Mouse (Mus musculus) heart, postnatal 36 days (tissue): ENCODE data around the gene Rnf135. TPM values are rescaled to one million over a fixed set of nuclear protein-coding genes. Genes with fewer than 3 reads are reported as not detected.
"Not testable (repeated sequence)": the region's sequence is repeated elsewhere in the genome, so short reads cannot be mapped to it uniquely, and the experiment has no call there.

Source experiments
- DNase-seq, 2 experiments: peaks; one replicate each; pipeline ENCODE4 v3.0.0; 2021 to 2022
- intact Hi-C: fragments of 180-260 bp; cut with DNase I; formaldehyde crosslinking; loops from one replicate; pipeline ENCODE4 v1.15.1; 2025
- total RNA-seq, 2 experiments: library from RNA; stranded (reverse); gene quantifications; 2 replicates each; pipeline ENCODE4 v1.2.3; 2021

Rnf135 gene
- 1 to 10 TPM; 5.3 to 5.8 TPM for total RNA-seq

DNA sequence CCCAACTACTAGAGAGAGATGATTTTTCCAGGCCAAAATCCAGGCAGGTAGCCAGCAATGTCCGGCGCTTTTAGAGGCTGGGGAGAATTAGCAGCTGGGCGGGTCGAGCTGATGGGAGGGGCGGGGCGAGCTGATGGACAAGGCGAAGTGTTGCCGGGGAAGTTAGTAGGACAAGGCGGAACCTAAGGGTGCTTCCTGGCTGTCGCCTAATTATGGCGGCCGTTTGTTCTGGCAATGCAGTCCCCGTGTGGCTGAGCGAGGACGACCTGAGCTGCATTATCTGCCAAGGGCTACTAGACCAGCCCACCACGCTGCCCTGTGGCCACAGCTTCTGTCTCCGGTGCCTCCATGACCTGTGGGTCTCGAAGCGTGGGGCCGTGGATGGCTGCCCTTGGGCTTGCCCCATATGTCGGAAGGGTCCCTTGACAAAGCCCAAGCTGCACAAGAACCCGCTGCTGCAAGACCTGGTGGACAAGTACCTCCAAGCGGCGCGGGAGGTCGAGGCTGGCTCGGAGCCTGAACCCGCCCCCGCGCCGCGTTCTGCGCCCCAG lies at the start of gene Rnf135:
Rnf135 (plus strand) TSS at position 147 of the 551 bp plus-strand sequence.
- intact Hi-C loops: loop anchor here (2.0 to 5.0 kb wide), 3 partner anchors 29 to 96 kb away; partner anchors contain the start of genes Adap2, Atad5 and Tefm

DNA sequence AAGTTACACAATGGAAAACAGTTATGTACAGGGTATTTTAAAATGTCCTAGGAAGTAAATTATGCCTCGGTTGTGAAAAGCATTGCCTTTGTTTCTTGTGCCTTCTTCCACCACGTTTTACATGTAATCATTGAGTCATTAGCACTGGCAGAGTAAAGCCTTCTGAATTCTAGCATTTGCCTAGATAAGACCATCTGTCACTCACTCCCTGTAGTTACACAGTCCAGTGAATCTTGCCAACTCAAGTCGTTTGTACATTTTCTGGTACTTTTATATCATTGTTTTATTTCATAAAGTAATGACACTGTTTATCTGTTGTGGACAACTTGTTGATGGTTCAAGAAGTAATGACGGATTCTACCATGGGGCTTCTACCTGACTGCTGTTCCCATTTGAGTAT lies 48.9 kb upstream of the Rnf135 start:
- intact Hi-C loops: loop anchor here (10.0 kb wide), 1 partner anchor 90 kb away; no protein-coding TSS in a partner anchor
- no peak for DNase-seq

More for the DNA sequence above, at the start of gene Rnf135:
- DNase-seq: peak; percentile 92 to 93

DNA sequence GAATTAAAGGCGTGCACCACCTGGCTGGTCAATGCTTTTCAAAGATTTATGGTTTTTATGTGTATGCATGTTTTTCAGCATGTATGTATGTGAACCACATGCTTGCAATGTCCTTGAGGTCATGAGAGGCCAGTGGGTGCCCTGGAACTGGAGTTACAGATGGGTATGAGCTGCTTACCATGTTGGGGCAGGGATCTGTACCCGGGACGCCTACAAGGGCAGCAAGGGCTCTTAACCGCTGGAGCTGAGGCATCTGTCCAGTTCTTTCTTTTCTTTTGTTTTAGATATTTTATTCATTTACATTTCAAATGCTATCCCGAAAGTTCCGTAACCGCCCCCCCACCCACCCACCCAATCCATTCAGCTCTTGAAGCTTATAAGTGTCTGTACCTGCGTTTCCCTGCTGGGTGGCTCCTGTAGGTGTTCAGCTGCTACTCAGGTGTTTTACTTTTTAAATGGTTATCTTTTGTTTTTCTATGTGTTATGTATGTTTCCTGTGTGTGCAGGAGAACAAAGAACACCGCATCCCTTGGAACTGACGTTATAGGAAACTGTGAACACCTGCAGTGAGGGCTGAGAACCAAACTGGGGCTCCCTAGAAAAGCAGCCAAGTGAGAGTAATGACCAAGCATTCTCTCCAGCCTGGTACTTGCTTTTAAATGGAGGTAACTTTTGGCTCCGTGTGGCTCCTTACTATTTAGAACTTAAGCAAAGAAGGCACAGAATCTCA lies 47.5 kb upstream of the Rnf135 start:
- intact Hi-C loops: loop anchor here (10.0 kb wide), 1 partner anchor 91 kb away; no protein-coding TSS in a partner anchor
- no peak for DNase-seq

DNA sequence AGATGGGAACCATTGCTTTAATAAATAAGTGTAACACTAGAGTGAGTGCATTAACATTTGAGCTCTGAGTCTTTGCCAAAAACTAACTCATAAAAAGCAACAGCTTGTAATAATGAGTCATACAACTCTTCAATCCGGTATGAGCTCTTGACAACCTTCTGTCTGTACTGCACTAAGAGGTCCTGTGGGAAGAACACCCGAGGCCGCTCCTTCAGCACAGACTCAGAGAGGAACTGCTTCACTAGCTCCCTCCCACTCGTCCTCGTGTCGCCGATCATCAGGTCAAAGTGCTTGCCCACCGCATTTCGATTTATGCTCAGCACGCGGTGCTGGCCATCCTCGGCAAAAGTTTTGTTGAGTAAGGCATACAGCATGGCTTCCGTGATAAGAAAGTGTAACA lies 46.9 kb upstream of the Rnf135 start:
- intact Hi-C loops: loop anchor here (10.0 kb wide), 1 partner anchor 92 kb away; no protein-coding TSS in a partner anchor
- DNase-seq: no peak

DNA sequence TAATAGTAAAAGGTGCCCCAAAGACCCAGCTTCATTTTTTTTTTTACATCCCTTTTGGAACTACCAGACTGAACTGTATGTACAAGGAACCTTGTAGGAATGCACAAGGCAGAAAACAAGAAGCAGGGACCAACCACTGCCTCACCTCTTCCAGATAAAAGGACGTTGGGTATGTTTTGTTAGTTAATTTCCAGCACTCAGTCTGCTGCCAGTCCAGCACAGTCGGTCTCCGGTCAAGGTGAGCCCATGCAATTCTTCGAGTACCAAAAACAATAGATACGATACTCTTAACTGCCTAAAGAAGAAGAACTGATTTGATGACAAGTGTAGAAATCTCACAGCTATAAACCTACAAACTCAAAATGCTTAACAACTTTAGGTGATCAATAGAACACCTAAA lies 45.9 kb upstream of the Rnf135 start:
- no peak for DNase-seq
- intact Hi-C loops: loop anchor here (10.0 kb wide), 1 partner anchor 93 kb away; no protein-coding TSS in a partner anchor

DNA sequence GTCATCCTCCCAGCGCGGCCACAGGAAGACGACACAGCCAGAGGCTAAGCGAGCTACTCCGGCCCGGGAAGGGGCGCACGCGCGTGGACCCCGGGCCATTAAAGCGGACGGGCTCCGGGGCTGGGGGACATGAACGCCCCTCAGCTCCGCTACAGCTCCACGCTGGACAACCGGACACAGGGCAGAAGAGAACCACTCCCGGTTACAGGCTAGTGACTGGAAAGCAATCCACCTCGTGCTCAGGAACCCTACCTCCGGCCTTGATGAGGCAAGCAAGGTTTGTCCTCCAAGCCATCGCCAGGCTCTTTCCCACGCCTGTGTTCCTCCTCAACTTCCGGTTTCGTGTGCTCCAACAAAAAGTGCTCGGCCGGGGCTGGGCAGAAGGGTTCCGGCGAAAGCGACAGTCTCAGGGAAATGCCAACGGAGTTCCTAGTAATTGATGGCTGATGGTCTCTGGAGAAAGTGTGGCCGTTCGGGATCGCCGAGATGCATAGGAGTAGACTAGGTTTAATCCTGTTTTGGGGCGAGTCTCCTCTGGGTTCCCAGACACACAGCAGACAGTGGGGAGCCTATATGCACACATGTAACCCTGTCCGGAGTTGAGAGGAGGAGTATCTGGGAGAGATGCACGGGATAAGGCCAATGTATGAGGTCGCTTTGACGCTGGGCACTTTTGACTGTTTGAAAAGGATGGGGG lies 41.7 kb upstream of the Rnf135 start, which contains the start of gene Tefm:
Tefm (minus strand) TSS at position 351 of the 697 bp plus-strand sequence.
- peak; percentile 82 to 87 for DNase-seq
- intact Hi-C loops: loop anchor here (2.0 to 5.0 kb wide), 2 partner anchors 40 to 67 kb away; partner anchors contain the start of genes Rhot1 and Rnf135

DNA sequence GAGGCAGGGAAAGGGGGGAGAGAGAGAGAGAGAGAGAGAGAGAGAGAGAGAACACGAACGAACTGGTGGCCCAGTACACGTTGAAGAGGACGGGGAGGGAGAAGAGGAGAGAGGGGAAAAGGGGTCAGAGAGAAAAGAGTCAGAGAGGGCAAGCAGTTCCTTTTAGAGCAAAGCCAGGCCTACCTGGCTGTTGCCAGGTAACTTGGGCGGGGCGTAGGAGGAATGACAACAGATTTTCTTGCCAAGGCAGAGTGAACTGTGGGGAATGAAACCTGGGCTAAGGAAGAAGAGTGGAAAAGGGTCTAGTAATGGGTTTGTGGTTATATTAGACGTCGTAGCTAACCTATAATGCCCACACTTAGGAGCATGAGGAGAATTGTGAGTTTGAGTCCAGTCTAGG lies 40.8 kb upstream of the Rnf135 start:
- intact Hi-C loops: loop anchor here (5.0 kb wide), 1 partner anchor 39 kb away; the partner anchor contains the start of gene Rnf135
- no peak for DNase-seq

DNA sequence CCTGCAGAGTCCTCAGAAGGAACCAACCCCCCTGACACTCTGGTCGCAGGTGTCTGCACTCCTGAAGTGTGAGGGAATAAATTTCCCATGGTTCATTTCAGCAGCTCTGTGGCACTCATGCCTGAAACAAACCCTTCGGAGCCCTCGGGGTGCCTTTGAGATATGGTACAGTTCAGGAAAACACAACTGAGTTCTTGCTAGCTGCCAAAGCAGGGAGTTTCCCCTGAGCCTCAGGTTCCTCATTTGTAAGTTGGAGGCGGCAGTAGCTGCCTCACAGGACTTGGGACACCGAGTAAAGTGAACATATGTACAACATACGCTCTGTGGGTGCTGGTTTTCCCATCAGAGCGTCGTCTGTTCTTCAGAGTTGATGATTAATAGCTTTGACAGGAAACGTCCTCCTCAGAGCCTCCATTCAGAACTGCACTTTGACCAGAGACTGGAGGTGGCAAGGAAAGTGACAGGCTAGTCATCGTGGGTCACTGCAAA lies 37.8 kb upstream of the Rnf135 start:
- intact Hi-C loops: no loop called here
- DNase-seq: no peak

DNA sequence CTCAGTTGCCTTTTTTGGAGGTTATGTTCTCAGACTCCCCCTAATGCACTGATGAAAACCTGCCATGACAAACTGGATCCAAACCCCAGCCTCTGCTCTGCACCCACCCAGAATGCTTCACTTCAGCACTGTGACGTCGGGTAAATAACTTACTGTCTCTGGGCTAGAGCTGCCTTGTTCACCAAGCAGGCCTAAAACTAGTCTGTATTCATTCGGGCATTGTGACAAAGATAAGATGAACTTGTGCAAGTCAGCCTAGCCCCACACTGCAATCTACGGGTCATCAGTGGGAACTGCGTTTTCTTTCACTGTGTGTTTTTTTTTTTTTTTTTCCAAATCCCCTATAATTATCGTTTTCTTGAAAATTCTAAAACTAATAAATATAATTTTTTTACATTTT lies 35.9 kb upstream of the Rnf135 start:
- DNase-seq: no peak
- intact Hi-C loops: no loop called here

DNA sequence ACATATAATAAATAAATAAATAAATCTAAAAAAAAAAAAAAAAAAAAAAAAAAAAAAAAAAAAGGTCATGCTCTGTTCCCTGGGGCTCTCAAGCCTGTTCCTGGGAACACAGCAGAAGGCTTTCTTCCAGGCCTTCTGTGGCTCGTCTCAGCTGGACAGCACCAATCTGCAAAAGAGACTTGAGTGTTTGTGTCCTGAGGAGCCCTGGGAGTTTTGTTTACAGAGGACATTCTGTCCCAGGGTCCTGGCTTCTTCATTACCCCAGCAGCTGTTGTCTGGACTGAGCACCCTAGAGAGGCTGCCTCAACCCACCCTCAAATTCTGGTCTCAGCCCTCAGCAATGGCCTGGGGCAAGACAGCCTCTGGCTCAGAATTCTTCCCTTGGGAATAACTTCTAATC lies 35.3 kb upstream of the Rnf135 start:
- peak; percentile 36 to 55 for DNase-seq
- intact Hi-C loops: no loop called here

DNA sequence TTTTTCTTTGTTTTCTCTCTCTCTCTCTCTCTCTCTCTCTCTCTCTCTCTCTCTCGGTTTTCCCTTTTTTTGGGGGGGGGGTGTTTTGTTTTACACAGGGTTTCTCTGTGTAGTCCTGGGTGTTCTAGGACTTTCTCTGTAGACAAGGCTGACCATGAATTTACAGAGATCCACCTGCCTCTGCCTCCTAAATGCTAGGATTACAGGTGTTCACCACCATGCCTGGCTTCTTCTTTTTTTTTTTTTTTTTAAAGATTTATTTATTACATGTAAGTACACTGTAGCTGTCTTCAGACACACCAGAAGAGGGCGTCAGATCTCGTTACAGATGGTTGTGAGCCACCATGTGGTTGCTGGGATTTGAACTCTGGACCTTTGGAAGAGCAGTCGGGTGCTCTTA lies 34.7 kb upstream of the Rnf135 start:
- DNase-seq, intact Hi-C loops: not testable (repeated sequence)

DNA sequence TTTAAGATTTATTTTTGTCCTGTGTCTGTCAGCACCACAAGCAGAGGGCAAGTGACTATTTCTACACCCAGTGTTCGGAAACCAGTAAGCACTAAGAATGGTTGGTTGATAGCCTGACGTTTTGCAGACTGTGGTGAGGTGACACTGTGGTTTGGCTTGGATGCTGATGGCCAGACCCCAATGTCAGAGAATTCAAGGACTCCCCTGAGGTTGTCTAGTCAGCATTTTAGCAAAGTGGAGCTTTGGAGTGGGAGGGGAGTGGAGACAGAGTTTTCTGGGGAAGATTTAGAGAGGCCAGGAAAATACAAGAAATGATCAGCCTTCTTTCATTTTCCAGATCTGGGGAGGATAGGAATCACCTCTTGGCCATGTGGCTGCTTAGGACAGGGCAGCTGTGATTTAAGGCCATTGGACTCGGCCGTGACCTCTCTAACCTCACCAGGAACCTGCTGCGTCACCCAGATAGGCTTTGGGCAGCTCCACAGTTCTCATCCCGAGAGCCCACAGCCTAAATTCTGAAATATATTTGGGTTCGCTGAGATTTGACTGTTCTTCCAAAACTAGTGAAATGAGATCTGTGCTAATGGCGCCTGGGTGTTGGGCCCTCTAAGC lies 34.1 kb upstream of the Rnf135 start:
- no peak for DNase-seq
- intact Hi-C loops: no loop called here

DNA sequence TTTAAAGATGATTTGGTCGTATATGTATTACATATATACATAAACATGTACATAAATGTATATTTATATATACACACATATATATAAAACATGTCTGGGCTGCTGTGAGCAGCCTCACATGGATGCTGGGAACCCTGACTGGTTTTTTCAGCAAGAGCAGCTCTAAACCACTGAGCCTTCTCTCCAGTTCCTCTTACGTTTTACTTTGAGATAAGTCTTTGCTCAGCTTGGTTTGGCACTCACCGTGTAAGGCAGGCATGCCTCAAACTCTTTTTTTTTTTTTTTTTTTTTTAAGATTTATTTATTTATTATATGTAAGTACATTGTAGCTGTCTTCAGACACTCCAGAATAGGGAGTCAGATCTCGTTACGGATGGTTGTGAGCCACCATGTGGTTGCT lies 33.1 kb upstream of the Rnf135 start:
- no peak for DNase-seq
- intact Hi-C loops: no loop called here

DNA sequence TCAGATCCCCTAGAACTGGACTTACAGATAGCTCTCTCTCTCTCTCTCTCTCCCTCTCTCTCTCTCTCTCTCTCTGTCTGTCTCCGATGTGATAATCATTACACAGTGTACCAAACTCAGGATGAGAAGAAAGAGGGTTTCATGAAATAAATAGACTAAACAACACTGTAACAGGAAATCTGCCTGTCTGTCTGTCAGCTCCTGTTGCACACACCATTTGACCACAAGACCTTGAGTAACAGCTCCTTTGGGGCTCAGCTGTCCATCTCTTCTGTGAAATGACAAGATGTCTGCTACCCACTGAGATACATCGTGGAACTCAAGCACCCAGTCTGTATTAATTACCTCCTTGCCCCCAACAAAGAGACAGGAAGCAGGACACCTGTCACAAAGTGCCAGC lies 32.1 kb upstream of the Rnf135 start:
- DNase-seq: no peak
- intact Hi-C loops: no loop called here

DNA sequence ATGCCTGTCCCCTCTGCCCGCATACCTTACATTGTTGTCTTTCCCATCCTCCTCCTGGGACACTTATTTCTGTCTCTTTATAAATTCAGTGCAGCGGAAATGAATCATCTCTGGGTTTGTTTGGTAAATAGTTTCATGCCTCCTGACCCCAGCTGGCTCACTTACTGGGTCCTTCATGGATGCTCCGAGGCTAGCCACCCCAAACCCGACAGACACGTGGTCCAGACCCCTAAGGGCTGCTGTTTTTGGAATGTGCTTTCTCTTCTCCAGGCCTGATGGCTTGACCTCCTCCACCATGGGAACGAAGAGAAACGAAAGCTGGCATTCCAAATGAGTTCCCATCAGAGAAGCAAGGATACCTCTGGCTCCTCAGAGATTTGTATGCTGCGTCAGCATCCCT lies 31.3 kb upstream of the Rnf135 start:
- DNase-seq: no peak
- intact Hi-C loops: no loop called here

DNA sequence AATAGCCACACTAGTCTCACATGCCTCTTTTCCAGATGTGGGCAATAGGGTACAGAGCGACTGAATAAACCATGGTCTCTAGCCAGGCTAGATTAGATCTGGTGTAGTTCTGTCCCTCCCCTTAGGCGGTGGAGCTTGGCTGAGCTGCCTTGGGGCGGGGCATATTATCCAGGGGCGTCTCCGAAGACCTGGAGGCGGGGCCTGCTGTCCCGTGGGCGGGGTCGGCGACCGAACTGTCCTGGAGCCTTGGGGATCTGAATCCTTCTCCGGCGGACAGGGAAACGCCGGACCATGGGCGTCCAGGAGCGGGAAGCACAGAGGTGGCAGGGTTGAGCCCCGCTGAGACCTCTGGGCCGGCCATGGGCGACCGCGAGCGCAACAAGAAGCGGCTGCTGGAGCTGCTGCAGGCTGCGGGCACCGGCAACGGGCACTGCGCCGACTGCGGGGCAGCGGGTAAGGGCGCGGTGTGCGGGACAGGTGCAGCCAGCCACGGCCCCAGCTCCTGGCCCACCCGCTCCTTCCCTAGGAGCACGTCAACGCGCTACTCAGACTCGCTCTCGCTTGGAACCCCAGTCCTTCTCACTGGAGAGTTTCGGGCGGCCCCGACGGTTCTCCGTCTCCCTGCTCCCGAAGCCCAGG lies 29.7 kb upstream of the Rnf135 start, which contains the start of gene Adap2:
Adap2 (plus strand) TSS at position 249 of the 639 bp plus-strand sequence.
- peak; percentile 94 to 96 for DNase-seq
- intact Hi-C loops: loop anchor here (2.0 kb wide), 1 partner anchor 29 kb away; the partner anchor contains the start of gene Rnf135

DNA sequence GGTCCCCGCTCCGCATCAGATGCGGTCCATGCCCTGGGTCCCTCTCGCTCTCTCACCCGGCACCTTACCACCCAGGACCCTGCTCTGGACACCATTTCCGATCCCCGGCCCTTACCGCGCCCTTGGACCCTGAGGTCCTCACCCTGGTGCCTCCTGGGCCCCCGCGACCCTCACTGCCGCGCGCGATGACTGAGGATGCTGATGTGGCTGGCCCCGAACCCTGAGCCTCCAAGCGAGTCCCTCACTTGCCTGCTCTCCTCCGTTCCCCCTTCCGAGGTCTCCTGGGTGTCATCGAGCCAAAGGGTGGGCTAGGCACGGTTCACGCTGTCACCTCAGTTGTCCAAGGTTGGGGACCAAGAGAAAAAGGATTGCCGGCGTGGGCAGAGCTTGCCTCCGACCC lies 29.1 kb upstream of the Rnf135 start:
- intact Hi-C loops: loop anchor here (2.0 kb wide), 1 partner anchor 28 kb away; the partner anchor contains the start of gene Rnf135

DNA sequence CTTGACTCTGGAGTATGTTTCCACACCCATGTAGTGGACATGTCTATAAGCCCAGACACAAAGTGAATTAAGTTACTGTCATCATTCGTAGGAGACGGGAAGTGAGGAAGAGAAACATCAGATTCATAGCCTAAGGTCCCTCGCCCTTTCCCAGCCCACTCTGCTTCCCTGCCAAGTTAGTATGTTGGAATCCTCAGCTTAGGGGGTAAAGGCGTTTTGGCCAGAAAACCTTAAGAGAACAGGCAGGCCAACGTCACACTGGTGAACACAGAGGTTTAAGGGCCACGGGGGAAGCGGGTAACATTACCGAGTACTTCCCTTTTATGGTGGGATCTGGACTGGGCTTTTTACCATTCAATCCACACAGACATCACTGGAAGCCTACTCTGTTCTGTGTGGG lies 28.1 kb upstream of the Rnf135 start:
- intact Hi-C loops: loop anchor here (2.0 kb wide), 1 partner anchor 27 kb away; the partner anchor contains the start of gene Rnf135

More for the DNA sequence above, 29.1 kb upstream of the Rnf135 start:
- DNase-seq: no peak

DNA sequence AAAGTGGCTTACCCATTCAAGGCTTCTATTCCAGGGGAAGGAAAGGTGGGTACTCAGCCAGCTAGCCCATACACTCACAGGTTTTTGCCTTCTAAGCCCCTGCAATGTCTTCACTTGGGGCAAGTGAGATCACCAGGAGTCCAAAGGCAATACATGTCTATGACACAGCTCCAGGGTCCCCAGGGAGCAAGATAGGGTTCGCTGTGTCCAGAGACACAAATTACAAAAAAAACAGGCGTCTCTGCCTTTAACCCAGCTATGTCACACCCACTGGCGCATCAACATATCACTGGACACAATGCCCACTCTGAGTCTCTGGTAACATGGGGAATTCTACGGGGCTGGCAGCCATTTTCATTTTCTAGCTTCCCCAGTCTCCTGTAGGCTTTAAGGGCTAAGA lies 27.7 kb upstream of the Rnf135 start:
- DNase-seq: no peak
- intact Hi-C loops: loop anchor here (2.0 kb wide), 1 partner anchor 27 kb away; the partner anchor contains the start of gene Rnf135

More for the DNA sequence above, 28.1 kb upstream of the Rnf135 start:
- DNase-seq: no peak

DNA sequence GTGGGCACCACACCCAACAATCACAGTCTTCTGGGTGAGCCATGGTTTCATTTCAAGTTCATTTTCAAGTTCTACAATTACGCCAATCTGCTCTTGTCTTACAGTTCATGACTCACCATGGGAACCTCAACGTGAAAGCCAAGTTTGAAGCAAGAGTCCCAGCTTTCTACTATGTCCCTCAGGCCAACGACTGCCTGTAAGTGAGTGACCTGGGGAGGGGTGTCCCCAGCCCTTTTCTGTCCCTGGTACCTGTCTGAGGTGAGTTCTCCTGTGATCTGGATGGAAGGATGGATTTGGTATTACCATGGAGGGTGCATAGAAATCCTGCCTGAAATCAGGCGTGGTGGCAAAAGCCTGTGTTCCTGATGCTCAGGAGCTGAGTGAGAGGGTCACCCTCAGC lies 26.8 kb upstream of the Rnf135 start:
- intact Hi-C loops: no loop called here
- DNase-seq: no peak
